Mouse (Mus musculus): ENCODE data around the gene Sec23ip.

Sec23ip gene

GRCm38 (mm10) chr7:128779305-128779704 lies 34.6 kb downstream of the Sec23ip start:
- DNase-seq (ENCODE audit: low read depth, low spot score): peak; percentile 70

- no peak for DNase-seq (ENCODE audit: low read depth, low spot score)
These were observed 37.1 kb downstream of the Sec23ip start for GRCm38 (mm10) chr7:128781846-128782245.

- DNase-seq (ENCODE audit: low read depth, low spot score): no peak
These were observed 45.3 kb downstream of the Sec23ip start for GRCm38 (mm10) chr7:128790045-128790444.

GRCm38 (mm10) chr7:128793464-128793863 lies 48.7 kb downstream of the Sec23ip start:
- DNase-seq (ENCODE audit: low read depth, low spot score): no peak

- DNase-seq (ENCODE audit: low read depth, low spot score): no peak
These were observed 80.3 kb downstream of the Sec23ip start for GRCm38 (mm10) chr7:128824986-128825563.

- no peak for DNase-seq (ENCODE audit: low read depth, low spot score)
These were observed 87.8 kb downstream of the Sec23ip start for GRCm38 (mm10) chr7:128832455-128833081.

- no peak for DNase-seq (ENCODE audit: low read depth, low spot score)
These were observed 88.5 kb downstream of the Sec23ip start for GRCm38 (mm10) chr7:128833196-128833595.
